Mouse (Mus musculus) MEL (cell line): ENCODE results near the gene Trio. TPM values are rescaled to one million over a fixed set of nuclear protein-coding genes. Genes with fewer than 3 reads are reported as not detected.

Experiments
- DNase-seq: peaks from one replicate; pipeline ENCODE4 v3.0.0; 2011; ENCODE audit warnings: low read depth, low spot score
- H3K27ac ChIP-seq: 2 replicates; pipeline ENCODE4 v1.5.1; 2012; ENCODE audit warnings: low read depth, mild to moderate bottlenecking, control low read depth, low read length, moderate library complexity; ENCODE audit not compliant: control insufficient read depth
- H3K27me3 ChIP-seq, 2 experiments: fragments of 150-350 bp in 1 of 2; sonication (generic) in 1 of 2; 2 replicates each; pipeline ENCODE4 v1.6.1; 2012; ENCODE audit warnings: low read length in 2 of 2, mild to moderate bottlenecking in 2 of 2, improper control_type of control experiment in 1 of 2, moderate library complexity in 1 of 2; ENCODE audit not compliant: insufficient read depth in 2 of 2, control insufficient read depth in 1 of 2
- H3K36me3 ChIP-seq, 2 experiments: 2 replicates each; pipeline ENCODE4 v1.6.1; 2012 to 2014; ENCODE audit warnings: low read length in 2 of 2, improper control_type of control experiment in 1 of 2, inconsistent platforms in 1 of 2, mild to moderate bottlenecking in 1 of 2; ENCODE audit not compliant: insufficient read depth in 2 of 2, control insufficient read depth in 1 of 2
- H3K4me1 ChIP-seq, 2 experiments: fragments of 150-350 bp in 1 of 2; sonication (generic) in 1 of 2; 2 replicates each; pipeline ENCODE4 v1.6.1; 2012; ENCODE audit warnings: low read length in 2 of 2, improper control_type of control experiment in 1 of 2, mild to moderate bottlenecking in 1 of 2; ENCODE audit not compliant: insufficient read depth in 2 of 2, control insufficient read depth in 1 of 2
- H3K4me3 ChIP-seq, 2 experiments: fragments of 150-350 bp in 1 of 2; sonication (generic) in 1 of 2; 2 replicates each; pipeline ENCODE4 v1.5.1; 2012; ENCODE audit warnings: low read depth in 2 of 2, low read length in 2 of 2, mild to moderate bottlenecking in 2 of 2, moderate library complexity in 2 of 2, control low read depth in 1 of 2, improper control_type of control experiment in 1 of 2; ENCODE audit not compliant: control insufficient read depth in 1 of 2, insufficient read depth in 1 of 2
- H3K79me2 ChIP-seq: 2 replicates; pipeline ENCODE4 v1.6.1; 2012; ENCODE audit warnings: mild to moderate bottlenecking, low read length, moderate library complexity; ENCODE audit not compliant: control insufficient read depth, poor library complexity, insufficient read depth
- H3K9ac ChIP-seq: 2 replicates; pipeline ENCODE4 v1.6.1; 2012; ENCODE audit warnings: low read depth, mild to moderate bottlenecking, control low read depth, low read length, moderate library complexity; ENCODE audit not compliant: control insufficient read depth, poor library complexity, severe bottlenecking
- H3K9me3 ChIP-seq: fragments of 150-350 bp; sonication (generic); replicated peaks from 2 replicates; pipeline ENCODE4 v1.6.1; 2012; ENCODE audit warnings: mild to moderate bottlenecking, low read length, improper control_type of control experiment, moderate library complexity; ENCODE audit not compliant: insufficient read depth
- BHLHE40 ChIP-seq: IDR thresholded peaks from 2 replicates; pipeline ENCODE4 v1.6.1; 2012; ENCODE audit warnings: low read depth, mild to moderate bottlenecking, inconsistent platforms, low read length, improper control_type of control experiment, borderline replicate concordance
- E2F4 ChIP-seq: IDR thresholded peaks from 2 replicates; pipeline ENCODE4 v1.6.1; 2011; ENCODE audit warnings: low read depth, low read length, improper control_type of control experiment, borderline replicate concordance
- EP300 ChIP-seq, 2 experiments: IDR thresholded peaks; 2 replicates each; pipeline ENCODE4 v1.6.1; 2011; ENCODE audit warnings: improper control_type of control experiment in 2 of 2, low read length in 2 of 2, low read depth in 1 of 2, mild to moderate bottlenecking in 1 of 2
- ETS1 ChIP-seq: IDR thresholded peaks from 2 replicates; pipeline ENCODE4 v1.6.1; 2012; ENCODE audit warnings: low read depth, mild to moderate bottlenecking, inconsistent platforms, low read length, improper control_type of control experiment, moderate library complexity
- GABPA ChIP-seq: IDR thresholded peaks from 2 replicates; pipeline ENCODE4 v1.6.1; 2012; ENCODE audit warnings: low read depth, mild to moderate bottlenecking, inconsistent platforms, low read length, improper control_type of control experiment, moderate library complexity
- GATA1 ChIP-seq: IDR thresholded peaks from 2 replicates; pipeline ENCODE4 v1.6.1; 2011; ENCODE audit warnings: low read depth, low read length, improper control_type of control experiment
- KAT2A ChIP-seq: conservative IDR thresholded peaks from 2 replicates; pipeline ENCODE4 v1.6.1; 2012; ENCODE audit warnings: low read depth, low read length, improper control_type of control experiment, inconsistent platforms
- MAFK ChIP-seq: IDR thresholded peaks from 2 replicates; pipeline ENCODE4 v1.6.1; 2011; ENCODE audit warnings: low read depth, mild to moderate bottlenecking, low read length, improper control_type of control experiment, borderline replicate concordance
- MAX ChIP-seq: IDR thresholded peaks from 2 replicates; pipeline ENCODE4 v1.6.1; 2011; ENCODE audit warnings: low read length, improper control_type of control experiment
- MAZ ChIP-seq: IDR thresholded peaks from 2 replicates; pipeline ENCODE4 v1.6.1; 2012; ENCODE audit warnings: low read depth, mild to moderate bottlenecking, inconsistent platforms, low read length, improper control_type of control experiment
- MEF2A ChIP-seq: IDR thresholded peaks from 2 replicates; pipeline ENCODE4 v1.6.1; 2014; ENCODE audit warnings: low read depth, mild to moderate bottlenecking, inconsistent platforms, low read length, improper control_type of control experiment; ENCODE audit not compliant: poor library complexity, insufficient replicate concordance, severe bottlenecking; ENCODE audit errors: extremely low read depth
- MXI1 ChIP-seq: IDR thresholded peaks from 2 replicates; pipeline ENCODE4 v1.6.1; 2011; ENCODE audit warnings: mild to moderate bottlenecking, low read depth, low read length, improper control_type of control experiment
- MYB ChIP-seq: IDR thresholded peaks from 2 replicates; pipeline ENCODE4 v1.6.1; 2011; ENCODE audit warnings: mild to moderate bottlenecking, low read depth, low read length, improper control_type of control experiment
- MYC ChIP-seq: IDR thresholded peaks from 2 replicates; pipeline ENCODE4 v1.6.1; 2011; ENCODE audit warnings: low read depth, mild to moderate bottlenecking, low read length, improper control_type of control experiment, moderate library complexity
- NRF1 ChIP-seq: IDR thresholded peaks from 2 replicates; pipeline ENCODE4 v1.6.1; 2014; ENCODE audit warnings: low read depth, mild to moderate bottlenecking, inconsistent platforms, low read length, improper control_type of control experiment, moderate library complexity; ENCODE audit not compliant: poor library complexity, insufficient read depth, severe bottlenecking
- POLR2AphosphoS5 ChIP-seq: IDR thresholded peaks from 2 replicates; pipeline ENCODE4 v1.6.1; 2012; ENCODE audit warnings: low read depth, borderline replicate concordance, mild to moderate bottlenecking, inconsistent platforms, low read length, moderate library complexity, mixed read lengths
- RAD21 ChIP-seq: IDR thresholded peaks from 2 replicates; pipeline ENCODE4 v1.6.1; 2011; ENCODE audit warnings: mild to moderate bottlenecking, low read depth, low read length, improper control_type of control experiment
- RCOR1 ChIP-seq: IDR thresholded peaks from 2 replicates; pipeline ENCODE4 v1.6.1; 2012; ENCODE audit warnings: low read depth, mild to moderate bottlenecking, inconsistent platforms, low read length, improper control_type of control experiment
- SIN3A ChIP-seq: IDR thresholded peaks from 2 replicates; pipeline ENCODE4 v1.6.1; 2012; ENCODE audit warnings: low read length, improper control_type of control experiment, inconsistent platforms
- SMC3 ChIP-seq: IDR thresholded peaks from 2 replicates; pipeline ENCODE4 v1.6.1; 2011; ENCODE audit warnings: low read depth, low read length, improper control_type of control experiment
- TBP ChIP-seq: IDR thresholded peaks from 2 replicates; pipeline ENCODE4 v1.8.0; 2011; ENCODE audit warnings: low read depth, low read length, improper control_type of control experiment
- TCF12 ChIP-seq: IDR thresholded peaks from 2 replicates; pipeline ENCODE4 v1.6.1; 2014; ENCODE audit warnings: low read depth, mild to moderate bottlenecking, inconsistent platforms, low read length, improper control_type of control experiment, moderate library complexity
- UBTF ChIP-seq: IDR thresholded peaks from 2 replicates; pipeline ENCODE4 v1.6.1; 2012; ENCODE audit warnings: low read depth, mild to moderate bottlenecking, inconsistent platforms, low read length, improper control_type of control experiment, moderate library complexity, borderline replicate concordance; ENCODE audit not compliant: insufficient read depth
- USF1 ChIP-seq: IDR thresholded peaks from 2 replicates; pipeline ENCODE4 v1.6.1; 2014; ENCODE audit warnings: low read depth, mild to moderate bottlenecking, inconsistent platforms, low read length, improper control_type of control experiment, moderate library complexity
- USF2 ChIP-seq, 2 experiments: IDR thresholded peaks; 2 replicates each; pipeline ENCODE4 v1.6.1; 2011 to 2012; ENCODE audit warnings: improper control_type of control experiment in 2 of 2, low read length in 2 of 2, borderline replicate concordance in 1 of 2, inconsistent platforms in 1 of 2, low read depth in 1 of 2, mild to moderate bottlenecking in 1 of 2; ENCODE audit not compliant: insufficient read depth in 1 of 2
- ZKSCAN1 ChIP-seq: IDR thresholded peaks from 2 replicates; pipeline ENCODE4 v1.6.1; 2012; ENCODE audit warnings: low read depth, mild to moderate bottlenecking, inconsistent platforms, low read length, improper control_type of control experiment, moderate library complexity
- ZMIZ1 ChIP-seq: IDR thresholded peaks from 2 replicates; pipeline ENCODE4 v1.6.1; 2012; ENCODE audit warnings: low read depth, mild to moderate bottlenecking, inconsistent platforms, low read length, improper control_type of control experiment, moderate library complexity
- polyA plus RNA-seq, 2 experiments: library from polyadenylated mRNA; stranded (reverse) in 1 of 2; unstranded in 1 of 2; fragments of >175 nt in 1 of 2; fragments of >200 nt in 1 of 2; gene quantifications; 2 replicates each; pipeline versions ENCODE4 v1.2.1 to v1.2.4; 2012; ENCODE audit warnings: low replicate concordance in 2 of 2, low read depth in 1 of 2; ENCODE audit not compliant: insufficient read length in 2 of 2, insufficient read depth in 1 of 2, missing spikeins in 1 of 2
- total RNA-seq: library from RNA; depleted of rRNA; stranded (reverse); fragments of 300-350 nt; gene quantifications from 2 replicates; pipeline ENCODE4 v1.2.3, GENCODE M21; 2012

Gene Trio
- total and polyA plus RNA-seq, 3 experiments = 0.91 to 1.1 TPM; not detected in 1

DNA sequence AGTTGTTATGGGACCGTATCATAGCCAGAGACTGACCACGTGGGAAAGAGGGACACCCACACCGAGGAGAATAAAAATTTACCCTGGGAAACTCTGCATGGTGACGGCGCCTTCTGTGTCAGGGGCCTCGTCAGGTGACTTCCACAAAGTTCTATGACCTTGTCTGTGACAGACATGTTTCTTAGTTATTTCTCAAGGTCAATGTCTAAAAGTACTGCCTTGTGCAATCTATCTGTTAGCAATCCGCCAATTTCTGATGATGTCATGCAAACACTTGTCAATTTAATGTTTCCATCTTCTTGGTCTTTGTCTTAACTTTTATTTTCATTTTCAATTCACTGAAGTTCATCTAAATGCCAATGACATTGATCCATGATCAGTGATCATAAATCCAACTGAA lies 157.8 kb downstream of the Trio start:
- H3K79me2 ChIP-seq = no peaks in the 10 kb centered on the region
- H3K27me3 ChIP-seq = no peaks in the 10 kb centered on the region
- peaks cover 7 to 19% of the 10 kb centered on the region in 2 experiments for H3K4me1 ChIP-seq
- no peak overlapping the region for H3K27ac ChIP-seq
- no peak overlapping the region for H3K4me3 ChIP-seq
- H3K36me3 ChIP-seq = peaks cover 0 to 6% of the 10 kb centered on the region in 2 experiments; a peak in 2 of 4 replicates
- no peak overlapping the region for H3K9ac ChIP-seq
- TF ChIP-seq MYC = no peak
- TF ChIP-seq SMC3 = no peak
- no peak for TF ChIP-seq EP300 (IDR thresholded peaks at IDR 0.05; ENCODE audit: low read depth in 1 of 2, low read length in 2 of 2)
- no peak for TF ChIP-seq MAX
- TF ChIP-seq E2F4 = no peak
- no peak for TF ChIP-seq USF2 (IDR thresholded peaks at IDR 0.05; ENCODE audit: borderline replicate concordance in 1 of 2, insufficient read depth in 1 of 2, low read depth in 1 of 2, low read length in 2 of 2)
- no peak for TF ChIP-seq ZMIZ1
- TF ChIP-seq RAD21 = no peak
- TF ChIP-seq MAFK = no peak
- TF ChIP-seq GABPA = no peak
- no peak for TF ChIP-seq MEF2A
- no peak for TF ChIP-seq GATA1
- TF ChIP-seq NRF1 = no peak
- no peak for TF ChIP-seq ZKSCAN1
- no peak for TF ChIP-seq UBTF
- TF ChIP-seq MYB = no peak
- TF ChIP-seq ETS1 = no peak
- no peak for TF ChIP-seq TCF12
- no peak for TF ChIP-seq MXI1
- TF ChIP-seq RCOR1 = no peak
- no peak for DNase-seq
- no peaks in the 10 kb centered on the region for H3K9me3 ChIP-seq

GRCm38 (mm10) chr15:27866471-27866870 lies 159.2 kb downstream of the Trio start:
- Histone ChIP-seq H3K36me3 (no peaks in the 10 kb centered on the region; a peak in 1 of 4 replicates), H3K9ac (no peak overlapping the region), H3K4me3 (no peak overlapping the region), H3K79me2 (no peaks in the 10 kb centered on the region), H3K27me3 (no peaks in the 10 kb centered on the region), H3K27ac (no peak overlapping the region), H3K4me1 (peaks cover 3 to 13% of the 10 kb centered on the region in 2 experiments; a peak in 3 of 4 replicates)
- DNase-seq = no peak
- TF ChIP-seq BHLHE40 (no peak), KAT2A (no peak), SIN3A (no peak), MEF2A (no peak), POLR2AphosphoS5 (no peak), TBP (no peak), MAZ (no peak), MAFK (no peak), NRF1 (no peak), MAX (no peak), MXI1 (no peak), GABPA (no peak), ZMIZ1 (no peak), USF1 (no peak), SMC3 (no peak), RCOR1 (no peak), GATA1 (no peak), RAD21 (no peak), USF2 (IDR thresholded peaks at IDR 0.05; ENCODE audit: borderline replicate concordance in 1 of 2, insufficient read depth in 1 of 2, low read depth in 1 of 2, low read length in 2 of 2) (no peak), ZKSCAN1 (no peak)
- TF ChIP-seq, all 39 proteins: peak for 0
- H3K9me3 ChIP-seq = no peaks in the 10 kb centered on the region
